In genomic region chr16:87635841-87636240, GRCm38 (mm10) we compare ENCODE assay signal across 13 mouse cellular contexts.
A peak's percentile ranks its signal among the peaks of the same experiment; 100 is the strongest.
DNase-seq lines count a peak whose midpoint lies in the region; ATAC-seq and TF ChIP-seq lines count a peak whose summit lies in the region.
"Had no signal": no experiment of that assay in that cellular context is flagged by ENCODE, and none has a peak within 500 bp of the region (broad histone marks: within the 10 kb centered on the region; RNA-seq: fewer than 3 reads in every experiment).

No protein-coding gene starts in this region.

- no peak overlapping the region for H3K27ac ChIP-seq in hindbrain, embryonic 13.5 days
- no peak overlapping the region for H3K27ac ChIP-seq in left cerebral cortex, adult 2 months
- H3K27ac ChIP-seq: hindbrain, embryonic 14.5 days; liver, embryonic 13.5 days had no signal

- no peak for TF ChIP-seq POLR2A in myocyte (IDR thresholded peaks at IDR 0.05; ENCODE audit: insufficient read length, low read depth)

- H3K9me3 ChIP-seq in hindbrain, embryonic 13.5 days, result no peaks in the 10 kb centered on the region
- H3K9me3 ChIP-seq: liver, embryonic 13.5 days had no signal

- H3ac ChIP-seq in myocyte (ENCODE audit: control insufficient read depth, insufficient read length), result no peak overlapping the region

- peak overlapping the region; percentile 63 for H3K4me2 ChIP-seq in myocyte (ENCODE audit: low read depth)
- H3K4me2 ChIP-seq in hindbrain, embryonic 13.5 days, result no peak overlapping the region
- H3K4me2 ChIP-seq: hindbrain, embryonic 14.5 days; liver, embryonic 13.5 days; midbrain, embryonic 11.5 days had no signal

- no peaks in the 10 kb centered on the region for H3K79me2 ChIP-seq in myocyte (ENCODE audit: control insufficient read depth, insufficient read depth)

- no peak overlapping the region for H3K4me3 ChIP-seq in myocyte
- no peak overlapping the region for H3K4me3 ChIP-seq in hindbrain, embryonic 13.5 days
- H3K4me3 ChIP-seq in left cerebral cortex, adult 2 months, result no peak overlapping the region
- H3K4me3 ChIP-seq: liver, embryonic 13.5 days had no signal

- H3K9ac ChIP-seq in hindbrain, embryonic 13.5 days, result no peak overlapping the region
- H3K9ac ChIP-seq: hindbrain, embryonic 14.5 days; liver, embryonic 13.5 days had no signal

- WGBS in hindbrain, embryonic 13.5 days, result 78% methylated on average over 4 of the region's 4 CpGs

- no peaks in the 10 kb centered on the region for H3K4me1 ChIP-seq in hindbrain, embryonic 13.5 days (replicated peaks)
- H3K4me1 ChIP-seq: liver, embryonic 13.5 days had no signal

- no peaks in the 10 kb centered on the region for H3K36me3 ChIP-seq in myocyte (ENCODE audit: control insufficient read depth, insufficient read depth)
- H3K36me3 ChIP-seq in hindbrain, embryonic 13.5 days, result no peaks in the 10 kb centered on the region
- H3K36me3 ChIP-seq: liver, embryonic 13.5 days had no signal

- ATAC-seq in hindbrain, embryonic 13.5 days (ENCODE audit: low FRiP score), result no peak
- ATAC-seq in cerebellum, adult (ENCODE audit: insufficient number of reproducible peaks, low FRiP score, low TSS enrichment), result no peak
- ATAC-seq: forebrain, embryonic 14.5 days had no signal

- no peak for TF ChIP-seq CTCF in left cerebral cortex, adult 2 months (IDR thresholded peaks at IDR 0.05)

- intact Hi-C loops in heart, postnatal 14 days (cut with DNase I), result no loop called here
- intact Hi-C loops in left cerebral cortex, adult 2 months (cut with DNase I), result no loop called here

- DNase-seq in lung, postnatal 36 days, result peak; percentile 16
- DNase-seq in lung, adult 18-20 months, result no peak
- DNase-seq in adrenal gland, postnatal 25 days, result peak; percentile 54
- DNase-seq in heart, postnatal 14 days, result peak; percentile 53 to 65
- DNase-seq in left cerebral cortex, adult 2 months (ENCODE audit: extremely low spot score in 1 of 2, low spot score in 2 of 2), result no peak
- DNase-seq: embryo, embryonic 11 days; liver, embryonic 13.5 days had no signal

- H3K27me3 ChIP-seq in myocyte (ENCODE audit: control insufficient read depth, insufficient read depth, insufficient read length), result no peaks in the 10 kb centered on the region
- H3K27me3 ChIP-seq in hindbrain, embryonic 13.5 days, result no peaks in the 10 kb centered on the region
- H3K27me3 ChIP-seq: liver, embryonic 13.5 days had no signal

TF ChIP-seq in myocyte, 11 proteins besides CTCF, POLR2A, EP300 and RAD21:
- TF ChIP-seq CEBPB (IDR thresholded peaks at IDR 0.05; ENCODE audit: insufficient read depth, poor library complexity, severe bottlenecking) (0 out of 2 replicates have a peak, but pooled peaks have one; percentile 7), USF1 (IDR thresholded peaks at IDR 0.05; ENCODE audit: low read depth) (no peak), MYOG (IDR thresholded peaks at IDR 0.05; ENCODE audit: control insufficient read depth in 1 of 3, insufficient read depth in 1 of 3, insufficient read length in 2 of 3, low read depth in 2 of 3) (no peak)

Comparison
In these comparisons a context has a peak if more than half of its experiments do, and no peak if none do; other contexts are left out.
1. DNase-seq: peak in lung, postnatal 36 days (single experiment), adrenal gland, postnatal 25 days (single experiment) and heart, postnatal 14 days (2 of 2); none in lung, adult 18-20 months (0 of 2) and left cerebral cortex, adult 2 months (0 of 2).